Mouse (Mus musculus) E14TG2a.4 (cell line): Measurements from ENCODE around the gene Lsm7.

ENCODE experiments used
- H3K27me3 ChIP-seq: 2 replicates; pipeline ENCODE4 v1.6.1; 2014; ENCODE audit warnings: low read length, control low read depth; ENCODE audit not compliant: insufficient read depth
- H3K36me3 ChIP-seq: 2 replicates; pipeline ENCODE4 v1.6.1; 2014; ENCODE audit warnings: low read length, control low read depth; ENCODE audit not compliant: insufficient read depth
- H3K4me1 ChIP-seq: replicated peaks from 2 replicates; pipeline ENCODE4 v1.6.1; 2014; ENCODE audit warnings: low read depth, low read length, control low read depth
- H3K4me3 ChIP-seq: replicated peaks from 2 replicates; pipeline ENCODE4 v1.5.1; 2014; ENCODE audit warnings: mild to moderate bottlenecking, low read length
- H3K9me3 ChIP-seq: 2 replicates; pipeline ENCODE4 v1.6.1; 2014; ENCODE audit warnings: low read length, control low read depth
- CTCF ChIP-seq: conservative IDR thresholded peaks from 2 replicates; pipeline ENCODE4 v1.5.1; 2014; ENCODE audit warnings: low read length
- NANOG ChIP-seq: IDR thresholded peaks from 2 replicates; pipeline ENCODE4 v1.6.1; 2014; ENCODE audit warnings: borderline replicate concordance, low read length, mixed read lengths
- POU5F1 ChIP-seq: IDR thresholded peaks from 2 replicates; pipeline ENCODE4 v1.6.1; 2014; ENCODE audit warnings: low read length, borderline replicate concordance

Gene Lsm7

GRCm38 (mm10) chr10:80843087-80843930, 11.7 kb downstream of the Lsm7 start:
- no peak for TF ChIP-seq CTCF
- no peak for TF ChIP-seq POU5F1
- no peak for TF ChIP-seq NANOG
- no peaks in the 10 kb centered on the region for H3K36me3 ChIP-seq
- peaks cover 67% of the 10 kb centered on the region for H3K4me1 ChIP-seq
- H3K9me3 ChIP-seq, result no peaks in the 10 kb centered on the region
- H3K27me3 ChIP-seq, result peaks cover 74% of the 10 kb centered on the region
- H3K4me3 ChIP-seq, result peak overlapping the region; percentile 80

GRCm38 (mm10) chr10:80842334-80842733, 12.7 kb downstream of the Lsm7 start:
- Histone ChIP-seq H3K27me3 (peaks cover 84% of the 10 kb centered on the region), H3K4me3 (no peak overlapping the region), H3K4me1 (peaks cover 72% of the 10 kb centered on the region), H3K9me3 (no peaks in the 10 kb centered on the region), H3K36me3 (no peaks in the 10 kb centered on the region)
- TF ChIP-seq NANOG (no peak), POU5F1 (no peak), CTCF (no peak)

GRCm38 (mm10) chr10:80841685-80842084, 13.3 kb downstream of the Lsm7 start:
- Histone ChIP-seq H3K36me3 (no peaks in the 10 kb centered on the region), H3K4me1 (peaks cover 78% of the 10 kb centered on the region), H3K9me3 (no peaks in the 10 kb centered on the region), H3K4me3 (no peak overlapping the region), H3K27me3 (peaks cover 89% of the 10 kb centered on the region)
- no peak for TF ChIP-seq POU5F1
- TF ChIP-seq CTCF, result no peak
- TF ChIP-seq NANOG, result no peak

- TF ChIP-seq CTCF (no peak), POU5F1 (no peak), NANOG (no peak)
- Histone ChIP-seq H3K9me3 (no peaks in the 10 kb centered on the region), H3K4me1 (peaks cover 88% of the 10 kb centered on the region), H3K27me3 (peaks cover 90% of the 10 kb centered on the region), H3K36me3 (no peaks in the 10 kb centered on the region), H3K4me3 (no peak overlapping the region)
These were observed 15.2 kb downstream of the Lsm7 start for GRCm38 (mm10) chr10:80839848-80840247.

DNA sequence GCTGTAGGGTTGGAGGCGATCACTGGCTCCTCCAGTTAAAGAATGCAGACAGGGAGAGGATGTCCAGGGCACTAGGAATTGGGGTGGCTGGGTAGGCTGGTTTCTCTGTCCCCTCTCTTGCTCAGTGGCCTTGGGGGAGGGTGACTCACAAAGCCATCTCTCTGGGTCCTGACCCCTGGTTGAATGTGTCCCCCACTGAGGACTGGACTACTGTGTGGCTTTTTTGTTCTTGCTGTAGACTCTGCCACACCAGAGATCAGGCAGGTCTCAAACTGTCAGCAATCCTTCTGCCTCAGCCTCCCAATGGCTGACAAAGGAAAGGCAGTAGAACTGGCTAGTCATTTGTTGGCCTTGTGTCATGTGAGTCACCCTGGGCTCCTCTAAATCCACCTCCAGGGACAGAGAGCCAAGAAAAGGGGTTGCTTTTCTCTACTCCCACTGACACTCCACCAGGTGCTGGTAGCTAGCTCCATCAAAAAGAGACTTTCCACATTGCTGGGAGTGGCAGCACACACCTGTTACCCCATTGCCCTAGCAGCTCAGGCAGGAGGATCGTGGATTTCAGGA, 16.6 kb downstream of the Lsm7 start:
- TF ChIP-seq POU5F1 (no peak), CTCF (no peak), NANOG (no peak)
- Histone ChIP-seq H3K9me3 (no peaks in the 10 kb centered on the region), H3K4me1 (peaks cover 83% of the 10 kb centered on the region), H3K27me3 (peaks cover 91% of the 10 kb centered on the region), H3K36me3 (no peaks in the 10 kb centered on the region), H3K4me3 (no peak overlapping the region)

GRCm38 (mm10) chr10:80837827-80838226, 17.2 kb downstream of the Lsm7 start:
- Histone ChIP-seq H3K27me3 (peaks cover 91% of the 10 kb centered on the region), H3K9me3 (no peaks in the 10 kb centered on the region), H3K4me1 (peaks cover 77% of the 10 kb centered on the region), H3K36me3 (no peaks in the 10 kb centered on the region), H3K4me3 (no peak overlapping the region)
- TF ChIP-seq CTCF (no peak), POU5F1 (no peak), NANOG (no peak)

- H3K4me1 ChIP-seq, result peaks cover 68% of the 10 kb centered on the region
- no peak for TF ChIP-seq POU5F1
- no peak for TF ChIP-seq CTCF
- TF ChIP-seq NANOG, result no peak
- peaks cover 90% of the 10 kb centered on the region for H3K27me3 ChIP-seq
- no peaks in the 10 kb centered on the region for H3K36me3 ChIP-seq
- H3K9me3 ChIP-seq, result no peaks in the 10 kb centered on the region
- no peak overlapping the region for H3K4me3 ChIP-seq
These were observed 18.0 kb downstream of the Lsm7 start for GRCm38 (mm10) chr10:80836949-80837379.

GRCm38 (mm10) chr10:80835617-80836016, 19.4 kb downstream of the Lsm7 start:
- Histone ChIP-seq H3K27me3 (peaks cover 76% of the 10 kb centered on the region), H3K9me3 (no peaks in the 10 kb centered on the region), H3K36me3 (peaks cover 3% of the 10 kb centered on the region), H3K4me3 (peak overlapping the region; percentile 67), H3K4me1 (peaks cover 71% of the 10 kb centered on the region)
- no peak for TF ChIP-seq CTCF
- TF ChIP-seq NANOG, result no peak
- no peak for TF ChIP-seq POU5F1
